Mouse (Mus musculus) hematopoietic stem cell, adult 5-6 weeks (primary cell): ENCODE data around the gene Ccdc177. TPM values are rescaled to one million over a fixed set of nuclear protein-coding genes. Genes with fewer than 3 reads are reported as not detected.

Experiments used
- ATAC-seq, 2 experiments: fragments of 125-278 bp in 1 of 2; replicated peaks in 1 of 2; 2 replicates each; pipeline ENCODE4 v1.8.0; 2016 to 2017; ENCODE audit warnings: inconsistent platforms in 2 of 2, mild to moderate bottlenecking in 2 of 2, moderate number of reproducible peaks in 2 of 2, low read depth in 1 of 2, moderate TSS enrichment in 1 of 2; ENCODE audit not compliant: low FRiP score in 2 of 2, poor library complexity in 2 of 2, severe bottlenecking in 2 of 2, insufficient read depth in 1 of 2, low TSS enrichment in 1 of 2
- total RNA-seq: library from RNA; stranded (forward); fragments of 172-1452, 232-1000 nt; gene quantifications from 2 replicates; pipeline ENCODE4 v1.2.3, GENCODE M21; 2017

Ccdc177 gene
- total RNA-seq, 1 experiment from 2014 or later, result not detected

DNA sequence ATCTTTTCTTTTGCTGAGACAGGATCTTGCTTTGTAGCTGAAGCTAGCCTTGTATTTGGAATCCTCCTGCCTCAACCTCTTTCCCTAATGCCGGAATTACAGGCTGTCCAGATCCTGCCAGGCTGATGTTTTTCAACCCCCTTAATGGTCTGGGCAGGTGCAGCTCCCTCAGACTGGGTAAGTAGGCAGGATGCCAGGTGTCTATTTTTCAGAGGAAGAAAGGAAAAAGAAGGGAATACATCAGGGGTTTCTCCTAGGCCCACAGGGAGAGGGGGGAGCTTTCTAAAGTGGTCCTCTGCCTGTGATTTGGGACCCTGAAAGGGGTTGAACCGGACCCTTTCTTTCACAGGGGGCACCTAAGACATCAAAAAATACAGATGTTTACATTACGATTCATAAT lies 27.7 kb upstream of the Ccdc177 start:
- no peak for ATAC-seq

DNA sequence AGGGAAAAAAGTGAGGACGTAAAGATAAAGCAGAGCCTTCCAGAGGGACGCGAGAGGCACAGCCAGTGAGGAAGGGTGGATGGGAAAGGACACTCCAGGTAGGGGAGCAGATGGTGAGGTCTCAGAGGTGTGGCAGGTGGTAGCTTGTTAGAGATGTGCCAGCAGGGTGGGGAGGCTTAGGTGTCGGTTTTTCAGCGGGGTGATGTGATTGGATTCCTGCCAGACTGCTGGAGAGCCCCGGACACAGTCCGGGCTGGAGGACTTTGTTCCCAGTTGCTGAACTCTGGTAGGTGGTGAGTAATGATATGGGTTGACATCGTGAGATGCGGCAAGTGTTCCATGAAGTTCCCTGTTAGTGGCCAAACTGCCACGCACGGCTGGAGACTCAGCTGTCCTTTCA lies 27.1 kb upstream of the Ccdc177 start:
- no peak for ATAC-seq

GRCm38 (mm10) chr12:80786591-80786990 lies 26.1 kb upstream of the Ccdc177 start:
- no peak for ATAC-seq

GRCm38 (mm10) chr12:80785597-80785996 lies 25.1 kb upstream of the Ccdc177 start:
- ATAC-seq, result no peak

- peak; percentile 59 to 83; a peak in 3 of 4 replicates for ATAC-seq
These were observed 24.5 kb upstream of the Ccdc177 start for GRCm38 (mm10) chr12:80785005-80785404.

GRCm38 (mm10) chr12:80783889-80784288 lies 23.4 kb upstream of the Ccdc177 start:
- no peak for ATAC-seq

DNA sequence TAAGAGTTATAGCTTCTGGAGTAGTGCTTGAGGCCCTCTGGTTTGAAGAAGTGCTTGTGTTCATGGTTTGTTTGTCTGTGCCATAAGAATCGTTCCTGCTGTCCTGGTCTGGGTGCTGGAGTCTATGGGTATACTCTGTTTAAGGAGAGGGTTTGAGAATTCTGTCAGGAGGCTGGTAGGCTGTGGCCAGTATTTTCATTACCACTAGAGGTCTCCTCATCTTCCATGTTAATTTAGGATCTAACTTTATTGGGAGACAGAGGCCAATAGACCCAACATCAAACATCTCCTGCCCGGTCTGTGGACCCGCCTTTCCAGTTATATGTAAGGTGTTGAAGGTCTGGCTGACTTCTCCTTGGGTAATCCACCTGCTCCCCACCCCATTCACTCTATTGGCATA lies 22.4 kb upstream of the Ccdc177 start:
- ATAC-seq, result no peak

DNA sequence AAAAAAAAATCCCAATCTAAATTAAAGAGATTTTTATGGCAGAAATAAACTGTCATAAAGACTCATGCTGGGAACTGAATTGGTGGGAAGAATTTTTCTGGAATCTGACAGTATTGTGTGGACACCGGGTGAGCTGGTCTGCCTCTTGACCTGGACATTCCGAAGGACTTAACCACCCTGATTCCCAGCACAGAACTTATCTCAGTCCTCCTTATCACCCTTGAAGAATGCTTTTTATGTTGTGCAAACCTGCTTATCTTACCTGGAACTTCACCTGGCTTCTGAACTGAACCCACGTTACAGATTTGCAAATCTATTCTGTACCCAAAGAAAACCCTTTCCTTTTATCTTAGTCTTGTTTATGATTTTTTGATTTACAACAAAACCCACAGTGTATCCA lies 21.7 kb upstream of the Ccdc177 start:
- ATAC-seq, result no peak

DNA sequence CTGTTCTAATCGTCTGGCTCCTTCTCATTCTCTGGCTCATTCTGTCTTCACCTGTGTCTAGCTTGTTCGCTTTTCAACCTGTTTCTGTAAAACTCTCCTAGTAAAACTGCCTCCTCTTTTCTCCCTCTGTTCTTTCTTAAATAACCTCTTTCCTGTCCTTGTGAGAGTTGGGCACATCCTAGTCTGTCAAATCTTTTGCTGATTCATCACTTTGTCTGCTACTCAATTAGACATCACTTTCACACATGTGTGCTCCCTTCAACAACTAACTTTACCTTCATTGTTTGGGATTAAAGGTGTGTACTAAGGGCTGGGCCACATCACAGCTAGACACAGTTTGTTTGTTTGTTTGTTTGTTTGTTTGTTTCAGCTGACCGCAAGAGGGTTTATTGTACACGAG lies 19.3 kb upstream of the Ccdc177 start:
- ATAC-seq, result no peak

GRCm38 (mm10) chr12:80778188-80778936 lies 17.9 kb upstream of the Ccdc177 start:
- peak; percentile 90 to 93 for ATAC-seq

DNA sequence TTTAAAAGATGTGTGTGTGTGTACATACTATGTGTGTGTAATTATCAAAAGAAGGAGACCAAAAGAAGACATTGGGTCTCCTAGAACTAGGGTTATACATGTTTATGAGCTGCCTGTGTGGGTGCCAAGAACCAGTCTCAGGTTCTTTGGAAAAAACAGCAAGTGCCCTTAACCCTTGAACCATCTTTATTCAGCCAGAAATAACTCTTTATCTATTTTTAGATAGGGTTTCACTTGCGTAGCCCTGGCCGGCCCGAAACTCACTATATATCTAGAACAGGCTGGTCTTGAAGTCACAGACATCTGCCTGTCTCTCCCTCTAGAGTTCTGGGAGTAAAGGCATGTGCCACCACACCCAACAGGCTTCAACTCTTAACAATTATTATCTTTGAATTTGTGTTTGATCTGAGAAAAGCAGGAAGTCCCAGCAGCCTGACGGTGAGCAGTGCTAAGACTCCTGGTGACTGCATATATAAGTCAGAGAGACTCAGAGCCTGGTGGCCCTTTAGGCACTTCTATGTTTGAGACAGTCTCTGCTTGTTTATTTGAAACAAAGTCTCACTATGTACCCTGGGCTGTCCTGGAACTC lies 15.7 kb upstream of the Ccdc177 start:
- ATAC-seq, result no peak

GRCm38 (mm10) chr12:80774786-80775185 lies 14.3 kb upstream of the Ccdc177 start:
- no peak for ATAC-seq

GRCm38 (mm10) chr12:80769697-80770096 lies 9.2 kb upstream of the Ccdc177 start:
- ATAC-seq, result peak; percentile 78 to 92

DNA sequence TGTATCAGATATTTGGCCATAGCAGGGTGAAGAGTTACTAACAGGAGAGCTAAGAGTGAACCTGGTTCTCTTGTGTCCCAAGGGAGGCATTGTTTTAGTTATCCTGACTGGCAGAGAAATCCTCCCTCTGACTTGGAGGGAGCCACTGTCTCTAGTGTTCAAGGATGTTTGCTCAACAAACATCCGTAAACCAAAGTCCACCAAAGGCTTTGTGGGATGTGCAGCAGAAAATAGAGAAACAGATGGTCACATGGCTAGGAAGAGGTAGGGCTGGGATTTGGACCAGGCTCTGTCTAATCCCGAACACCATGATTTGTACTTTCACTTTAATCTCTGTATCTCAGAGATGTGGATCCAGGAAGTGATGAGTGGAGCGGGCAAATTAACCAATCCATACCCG lies 3.6 kb upstream of the Ccdc177 start:
- ATAC-seq, result no peak

DNA sequence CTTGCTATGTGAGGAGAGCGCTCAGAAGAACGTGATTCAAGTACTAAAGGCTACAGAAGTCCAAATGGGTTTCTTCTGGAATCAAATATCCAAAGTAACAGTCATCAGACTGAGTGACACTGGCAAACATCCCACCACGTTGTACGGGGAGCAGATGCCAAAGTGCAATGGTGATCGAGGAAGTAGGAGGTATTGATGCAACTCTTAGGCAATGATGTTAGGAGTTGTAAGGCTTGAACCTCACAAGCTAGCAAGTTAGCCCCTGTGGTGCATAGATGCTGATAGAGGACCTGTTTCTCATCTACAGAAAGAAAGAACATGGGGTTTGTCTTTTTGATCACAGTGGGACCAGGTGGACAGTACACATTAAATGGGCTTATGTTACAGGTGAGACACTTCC lies 2.5 kb upstream of the Ccdc177 start:
- no peak for ATAC-seq

DNA sequence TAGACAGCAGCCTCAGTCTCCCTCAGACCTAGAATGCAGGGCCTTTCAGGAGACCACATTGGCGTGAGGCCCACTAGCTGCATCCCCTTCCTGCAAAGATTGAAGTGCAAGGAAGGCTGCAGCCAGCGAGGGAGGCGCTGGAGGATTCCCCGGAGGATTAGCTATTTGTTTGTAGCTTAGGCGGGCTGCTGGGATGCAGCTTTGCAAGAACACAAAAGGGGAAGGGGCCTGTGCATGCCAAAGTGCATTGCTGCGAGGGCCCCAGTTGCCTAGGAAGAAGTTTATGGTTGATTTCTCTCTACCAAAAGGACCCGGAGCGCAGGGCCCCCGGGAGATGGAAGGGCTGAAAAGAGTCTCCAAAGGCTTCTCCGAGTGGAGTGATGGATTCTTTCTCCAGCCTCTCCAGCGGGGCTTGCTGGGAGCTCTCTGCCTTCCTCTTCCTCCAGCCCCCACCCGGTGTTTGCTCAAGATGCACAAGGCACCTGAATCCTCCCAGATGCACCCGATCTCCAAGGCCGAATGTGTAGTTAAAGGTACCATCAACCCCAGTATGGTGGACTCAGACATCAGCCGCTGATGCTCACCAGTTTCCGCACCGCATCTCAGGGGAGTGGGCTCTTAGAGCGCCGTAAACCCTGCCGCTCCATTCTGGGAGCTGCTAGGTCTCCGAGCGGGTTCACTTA lies 633 bp downstream of the Ccdc177 start:
- ATAC-seq, result no peak

DNA sequence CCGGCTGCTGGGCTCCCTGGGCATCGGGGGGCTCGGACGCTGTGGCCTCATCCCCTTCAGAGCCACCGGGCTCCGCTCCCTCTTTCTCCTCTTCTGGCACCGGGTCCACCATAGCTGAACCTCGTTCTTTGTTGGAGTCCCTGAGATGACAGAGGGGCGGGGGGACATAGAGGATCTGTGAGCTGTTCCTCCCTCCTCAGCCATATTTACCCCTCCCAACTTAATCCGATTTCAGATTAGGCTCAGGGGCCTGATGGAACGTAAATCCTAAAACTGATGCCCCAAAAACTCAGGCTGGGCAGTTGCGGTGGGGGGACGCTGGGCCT lies 1.1 kb downstream of the Ccdc177 start:
- ATAC-seq, result no peak

- no peak for ATAC-seq
These were observed 1.7 kb downstream of the Ccdc177 start for GRCm38 (mm10) chr12:80758559-80759386.
